Mouse (Mus musculus): ENCODE measurements around the gene Grm3. TPM values are rescaled to one million over a fixed set of nuclear protein-coding genes. Genes with fewer than 3 reads are reported as not detected.

The Grm3 gene
- total RNA-seq, 4 experiments from 2014 or later = 0.09 to 0.22 (median 0.14) TPM

DNA sequence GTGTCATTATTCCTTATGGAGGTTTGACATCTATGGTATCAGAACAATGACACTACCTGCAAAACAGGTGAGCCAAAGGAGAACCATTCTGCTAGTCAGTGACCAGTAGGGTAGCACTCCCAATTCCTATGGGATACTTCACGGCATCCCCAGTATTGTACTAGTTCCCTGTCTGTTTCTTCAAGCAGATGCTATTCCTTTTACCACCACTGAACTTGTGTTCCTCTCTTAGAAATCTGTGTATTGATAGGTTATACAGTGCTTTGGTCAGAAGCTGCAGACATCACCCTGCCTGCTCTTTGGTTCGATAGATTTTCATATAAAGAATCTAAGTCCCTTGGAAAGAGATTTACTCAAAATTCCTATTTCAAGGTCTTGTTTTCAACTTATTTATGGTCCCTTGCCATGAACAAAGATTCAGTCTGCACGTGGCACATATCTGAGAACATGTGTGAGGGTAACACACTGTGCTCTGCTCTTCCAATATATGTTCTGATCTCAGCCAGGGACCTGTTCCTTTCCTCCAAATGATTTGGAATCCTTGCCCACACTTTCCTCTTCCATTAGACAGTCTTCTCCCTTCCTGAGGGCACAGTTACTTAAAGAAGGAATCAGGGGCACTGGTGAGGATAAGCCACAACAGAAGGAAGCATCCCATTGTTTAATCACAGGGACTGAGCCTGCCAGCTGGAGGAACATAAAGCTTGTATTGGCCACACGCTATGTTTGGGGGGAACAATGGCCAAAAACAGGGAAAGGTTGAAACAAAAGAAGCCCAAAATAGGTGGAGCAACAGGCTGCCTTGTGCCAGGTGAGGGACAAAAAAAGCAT lies 102.5 kb downstream of the Grm3 start:
- no peak for DNase-seq

GRCm38 (mm10) chr5:9621417-9622067 lies 103.4 kb downstream of the Grm3 start:
- DNase-seq = no peak

- DNase-seq = no peak
Observed at GRCm38 (mm10) chr5:9579021-9579420, 145.9 kb downstream of the Grm3 start.

GRCm38 (mm10) chr5:9578571-9578970 lies 146.4 kb downstream of the Grm3 start:
- no peak for DNase-seq

GRCm38 (mm10) chr5:9570946-9571345 lies 154.0 kb downstream of the Grm3 start:
- DNase-seq = no peak

- DNase-seq = no peak
Observed at GRCm38 (mm10) chr5:9557706-9558105, 167.3 kb downstream of the Grm3 start.

GRCm38 (mm10) chr5:9540822-9541557 lies 184.0 kb downstream of the Grm3 start:
- DNase-seq = no peak

DNA sequence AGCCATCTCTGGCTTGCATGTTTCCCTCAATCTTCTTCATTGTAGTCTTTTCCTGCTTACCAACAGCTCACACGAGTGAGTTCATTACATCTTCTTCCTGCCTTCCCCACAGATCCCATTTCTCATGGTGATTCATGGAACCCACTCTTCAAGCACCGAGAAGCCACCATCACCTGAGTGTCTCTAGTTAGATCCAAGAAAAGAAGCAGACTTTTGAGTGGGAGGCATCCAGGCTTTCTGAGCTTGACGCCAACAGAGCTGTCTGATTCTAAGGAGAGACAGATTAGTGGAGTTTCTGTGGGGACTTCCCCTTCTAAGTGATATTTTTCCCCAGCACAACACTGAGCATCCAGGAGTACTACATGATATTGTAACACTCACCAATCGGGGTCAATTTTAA lies 199.5 kb downstream of the Grm3 start:
- DNase-seq = no peak

DNA sequence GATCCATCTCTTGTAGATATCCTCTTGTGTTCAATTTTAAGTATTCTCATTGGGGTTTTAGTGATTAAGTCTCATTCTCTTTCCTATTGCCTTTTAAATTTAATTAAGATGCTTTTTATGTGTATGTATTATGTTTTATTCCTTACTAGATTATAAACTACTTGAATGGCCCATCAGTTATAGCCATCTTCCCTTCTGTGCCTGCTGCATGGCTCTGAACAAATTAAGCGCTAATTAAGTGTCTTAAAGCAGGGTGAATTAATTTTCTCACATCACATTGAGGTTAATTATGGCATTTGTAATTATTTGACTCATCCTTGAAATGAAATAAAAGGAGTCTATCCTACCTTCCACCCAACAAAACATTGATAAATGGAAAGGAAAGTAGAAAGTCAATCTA lies 213.9 kb downstream of the Grm3 start:
- no peak for DNase-seq

DNA sequence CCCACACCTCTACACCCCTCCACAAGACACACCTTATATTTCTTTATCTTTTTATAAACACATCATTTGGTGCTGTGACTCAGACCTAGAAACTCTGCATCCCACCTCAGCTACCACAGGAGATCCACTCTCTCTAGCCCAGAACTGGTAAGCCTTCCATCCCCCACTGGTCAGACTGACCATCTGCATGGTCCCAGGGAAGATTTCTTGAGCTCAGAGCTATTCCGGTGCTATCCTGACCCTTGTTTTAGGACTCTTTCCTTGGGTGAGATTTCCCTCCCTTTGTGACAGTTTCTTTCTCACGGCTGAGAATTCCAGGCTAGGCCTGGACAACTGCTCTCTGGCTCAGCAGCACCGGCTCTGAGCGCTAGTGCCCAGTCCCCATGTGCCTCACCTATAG lies 227.7 kb downstream of the Grm3 start:
- DNase-seq = no peak

DNA sequence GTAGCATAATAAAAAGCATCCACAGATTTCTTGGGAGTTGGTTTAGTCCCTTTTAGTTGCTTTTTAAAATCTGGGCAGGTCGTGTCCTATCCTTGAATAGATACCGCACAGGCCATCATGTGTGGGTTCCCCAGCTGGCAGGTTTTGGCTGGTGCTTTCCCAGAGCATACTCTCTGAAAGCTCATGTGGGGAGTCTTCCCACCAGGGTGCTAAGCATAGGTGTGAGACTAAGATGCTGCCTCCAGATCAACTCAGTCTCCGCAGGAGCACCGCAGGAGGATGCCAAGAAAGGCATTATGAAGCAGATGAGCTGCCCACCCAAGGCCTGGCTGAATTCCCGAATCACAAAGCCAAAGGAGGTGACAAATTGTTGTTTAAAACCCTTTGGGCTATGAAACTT lies 229.5 kb downstream of the Grm3 start:
- no peak for DNase-seq

GRCm38 (mm10) chr5:9477587-9477986 lies 247.4 kb downstream of the Grm3 start:
- no peak for DNase-seq

DNA sequence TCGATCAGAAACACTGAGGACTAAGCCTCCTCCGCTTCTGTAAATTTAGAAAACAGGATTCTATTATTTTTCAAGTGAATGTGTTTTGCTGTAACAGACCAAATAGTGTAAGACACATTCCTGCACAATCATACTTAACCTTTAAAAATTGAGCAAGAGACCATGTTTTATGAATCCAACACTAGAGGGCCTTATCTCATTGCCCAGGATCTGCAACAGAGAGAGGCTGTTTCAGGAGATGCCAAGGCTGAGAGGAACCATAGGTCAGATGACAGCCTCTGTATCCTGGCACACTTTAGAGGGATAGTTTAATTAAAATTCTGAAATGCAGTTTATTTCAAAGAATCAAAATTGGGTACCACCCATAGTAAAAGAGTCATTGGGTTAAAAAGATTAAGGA lies 271.7 kb downstream of the Grm3 start:
- no peak for DNase-seq

- no peak for DNase-seq
Observed at GRCm38 (mm10) chr5:9449570-9449969, 275.4 kb downstream of the Grm3 start.

- no peak for DNase-seq
Observed at GRCm38 (mm10) chr5:9448931-9449330, 276.0 kb downstream of the Grm3 start.

GRCm38 (mm10) chr5:9446146-9446545 lies 278.8 kb downstream of the Grm3 start:
- no peak for DNase-seq
